Mouse (Mus musculus) heart, adult 2 months (tissue): ENCODE measurements around the gene Tspan17. TPM values are rescaled to one million over a fixed set of nuclear protein-coding genes. Genes with fewer than 3 reads are reported as not detected.
A peak's percentile ranks its signal among the peaks of the same experiment; 100 is the strongest.

ENCODE experiments used
- DNase-seq, 2 experiments: peaks; one replicate each; pipeline ENCODE4 v3.0.0; 2021
- H3K27ac ChIP-seq: fragments of 200-600 bp; 2 replicates; pipeline ENCODE4 v1.8.1; 2022
- H3K27me3 ChIP-seq: fragments of 200-500 bp; 2 replicates; pipeline ENCODE4 v1.6.1; 2012; ENCODE audit warnings: mild to moderate bottlenecking, low read length, inconsistent platforms, mixed read lengths; ENCODE audit not compliant: control insufficient read depth, insufficient read depth
- H3K36me3 ChIP-seq: fragments of 200-500 bp; 2 replicates; pipeline ENCODE4 v1.6.1; 2012; ENCODE audit warnings: low read length, inconsistent platforms; ENCODE audit not compliant: control insufficient read depth, insufficient read depth
- H3K4me1 ChIP-seq: fragments of 200-500 bp; 2 replicates; pipeline ENCODE4 v1.6.1; 2011; ENCODE audit warnings: low read length; ENCODE audit not compliant: control insufficient read depth, insufficient read depth
- H3K4me3 ChIP-seq: fragments of 200-600 bp; 2 replicates; pipeline ENCODE4 v1.8.1; 2022
- H3K79me2 ChIP-seq: fragments of 200-500 bp; replicated peaks from 2 replicates; pipeline ENCODE4 v1.6.1; 2012; ENCODE audit warnings: mild to moderate bottlenecking, inconsistent platforms, low read length, moderate library complexity, mixed read lengths; ENCODE audit not compliant: control insufficient read depth, insufficient read depth
- H3K9ac ChIP-seq: fragments of 200-500 bp; 2 replicates; pipeline ENCODE4 v1.6.1; 2012; ENCODE audit warnings: low read depth, mild to moderate bottlenecking, control low read depth, inconsistent platforms, low read length, mixed read lengths
- CTCF ChIP-seq: fragments of 200-600 bp; IDR thresholded peaks from 2 replicates; pipeline ENCODE4 v1.8.1; 2022; ENCODE audit warnings: antibody characterized with exemption, mild to moderate bottlenecking, moderate library complexity
- EP300 ChIP-seq: fragments of 200-500 bp; IDR thresholded peaks from 2 replicates; pipeline ENCODE4 v1.6.1; 2011; ENCODE audit warnings: low read depth, low read length, control low read depth; ENCODE audit not compliant: insufficient read depth
- POLR2A ChIP-seq: fragments of 200-500 bp; IDR thresholded peaks from 2 replicates; pipeline ENCODE4 v1.6.1; 2011; ENCODE audit warnings: mild to moderate bottlenecking, low read depth, low read length, control low read depth; ENCODE audit not compliant: insufficient read depth
- WGBS: fragments of 180-500 bp; shearing (Covaris S2); methylation state at CpG from one replicate; pipeline ENCODE4 v1.1.7; 2018; 5-methylcytosine and 5-hydroxymethylcytosine counted together
- intact Hi-C: fragments of 180-260 bp; cut with DNase I; formaldehyde crosslinking; loops from one replicate; pipeline ENCODE4 v1.15.1; 2025
- polyA plus RNA-seq: library from polyadenylated mRNA; depleted of rRNA; stranded (reverse); fragments of >200 nt; gene quantifications from 2 replicates; pipeline ENCODE4 v1.2.3, GENCODE M21; 2012
- total RNA-seq, 2 experiments: library from RNA; stranded (reverse); gene quantifications; 2 replicates each; pipeline ENCODE4 v1.2.3; 2021

Gene Tspan17
- total and polyA plus RNA-seq, 3 experiments: 7.2 to 12.7 (median 10.0) TPM

GRCm38 (mm10) chr13:54749864-54750411 lies 39.2 kb upstream of the Tspan17 start, which contains the start of gene Gprin1:
TSS of gene Gprin1 (minus strand) at chr13:54749874.
- DNase-seq: no peak
- H3K27ac ChIP-seq: no peak within 1 kb of the TSS
- H3K36me3 ChIP-seq: no peaks in the 10 kb centered on the region
- TF ChIP-seq EP300 (no peak), POLR2A (no peak), CTCF (no peak)
- intact Hi-C loops: no loop called here
- 3% methylated on average over 29 of the region's 29 CpGs for WGBS
- H3K9ac ChIP-seq: no peak within 1 kb of the TSS
- no peak within 1 kb of the TSS for H3K4me3 ChIP-seq
- peaks cover 6% of the 10 kb centered on the region for H3K27me3 ChIP-seq
- no peaks in the 10 kb centered on the region for H3K4me1 ChIP-seq
- H3K79me2 ChIP-seq: no peaks in the 10 kb centered on the region

GRCm38 (mm10) chr13:54750699-54751098 lies 38.5 kb upstream of the Tspan17 start:
- no peak overlapping the region for H3K4me3 ChIP-seq
- peaks cover 6% of the 10 kb centered on the region for H3K27me3 ChIP-seq
- H3K27ac ChIP-seq: no peak overlapping the region
- 5% methylated on average over 8 of the region's 8 CpGs for WGBS
- H3K36me3 ChIP-seq: no peaks in the 10 kb centered on the region
- no peak overlapping the region for H3K9ac ChIP-seq
- no peaks in the 10 kb centered on the region for H3K4me1 ChIP-seq
- no peak for TF ChIP-seq POLR2A
- 0 out of 2 replicates have a peak, but pooled peaks have one; percentile 18 for TF ChIP-seq EP300
- H3K79me2 ChIP-seq: no peaks in the 10 kb centered on the region
- DNase-seq: no peak
- intact Hi-C loops: no loop called here

- Histone ChIP-seq H3K27me3 (peaks cover 6% of the 10 kb centered on the region), H3K4me3 (no peak overlapping the region), H3K4me1 (no peaks in the 10 kb centered on the region), H3K36me3 (no peaks in the 10 kb centered on the region), H3K79me2 (no peaks in the 10 kb centered on the region), H3K9ac (no peak overlapping the region), H3K27ac (no peak overlapping the region)
- DNase-seq: no peak
- intact Hi-C loops: no loop called here
- TF ChIP-seq EP300: no peak
- no peak for TF ChIP-seq POLR2A
- no peak for TF ChIP-seq CTCF
- 61% methylated on average over 10 of the region's 10 CpGs for WGBS
Observed at GRCm38 (mm10) chr13:54752656-54753055, 36.5 kb upstream of the Tspan17 start.

GRCm38 (mm10) chr13:54753733-54754132 lies 35.4 kb upstream of the Tspan17 start:
- no peaks in the 10 kb centered on the region for H3K36me3 ChIP-seq
- TF ChIP-seq CTCF (no peak), POLR2A (no peak), EP300 (no peak)
- intact Hi-C loops: no loop called here
- no peak for DNase-seq
- no peak overlapping the region for H3K4me3 ChIP-seq
- no peaks in the 10 kb centered on the region for H3K79me2 ChIP-seq
- no peaks in the 10 kb centered on the region for H3K4me1 ChIP-seq
- H3K27ac ChIP-seq: no peak overlapping the region
- H3K27me3 ChIP-seq: peaks cover 6% of the 10 kb centered on the region
- WGBS: 45% methylated on average over 6 of the region's 6 CpGs
- no peak overlapping the region for H3K9ac ChIP-seq

- no peak overlapping the region for H3K27ac ChIP-seq
- H3K4me3 ChIP-seq: no peak overlapping the region
- H3K9ac ChIP-seq: no peak overlapping the region
- peaks cover 5% of the 10 kb centered on the region for H3K27me3 ChIP-seq
- DNase-seq: no peak
- no peak for TF ChIP-seq POLR2A
- no peak for TF ChIP-seq EP300
- TF ChIP-seq CTCF: no peak
- no peaks in the 10 kb centered on the region for H3K36me3 ChIP-seq
- H3K79me2 ChIP-seq: no peaks in the 10 kb centered on the region
- intact Hi-C loops: no loop called here
- no peaks in the 10 kb centered on the region for H3K4me1 ChIP-seq
- WGBS: 29% methylated on average over 12 of the region's 12 CpGs
Observed at GRCm38 (mm10) chr13:54754169-54755080, 34.8 kb upstream of the Tspan17 start.
